Mouse (Mus musculus) kidney, postnatal 0 days (tissue): Measurements from ENCODE around the gene Rab44. TPM values are rescaled to one million over a fixed set of nuclear protein-coding genes. Genes with fewer than 3 reads are reported as not detected.

Source experiments
- ATAC-seq: fragments of 200-750 bp; cut with Nextera tagmentation; replicated peaks from 2 replicates; pipeline ENCODE4 v1.8.0; 2017; ENCODE audit warnings: low read depth, moderate number of reproducible peaks, moderate TSS enrichment, moderate library complexity; ENCODE audit not compliant: low FRiP score
- DNase-seq: peaks from one replicate; pipeline ENCODE4 v3.0.0-alpha.2; 2016; ENCODE audit warnings: low spot score
- H3K27ac ChIP-seq: fragments of 300-500 bp; sonication (generic); 2 replicates; pipeline ENCODE4 v1.5.1; 2014; ENCODE audit warnings: mild to moderate bottlenecking
- H3K27me3 ChIP-seq: fragments of 300-500 bp; sonication (generic); 2 replicates; pipeline ENCODE4 v1.6.1; 2014; ENCODE audit warnings: low read length, mixed read lengths; ENCODE audit not compliant: insufficient read depth
- H3K36me3 ChIP-seq: fragments of 300-500 bp; sonication (generic); 2 replicates; pipeline ENCODE4 v1.6.1; 2014; ENCODE audit warnings: low read length, mixed read lengths; ENCODE audit not compliant: insufficient read depth
- H3K4me1 ChIP-seq: fragments of 300-500 bp; sonication (generic); replicated peaks from 2 replicates; pipeline ENCODE4 v1.6.1; 2014; ENCODE audit warnings: antibody characterized with exemption, low read length, mixed read lengths; ENCODE audit not compliant: insufficient read depth
- H3K4me2 ChIP-seq: fragments of 300-500 bp; sonication (generic); 2 replicates; pipeline ENCODE4 v1.6.1; 2014; ENCODE audit warnings: mild to moderate bottlenecking, low read length, moderate library complexity, mixed read lengths
- H3K4me3 ChIP-seq: fragments of 300-500 bp; sonication (generic); replicated peaks from 2 replicates; pipeline ENCODE4 v1.5.1; 2014; ENCODE audit warnings: low read depth, low read length
- H3K9ac ChIP-seq: fragments of 300-500 bp; sonication (generic); 2 replicates; pipeline ENCODE4 v1.6.1; 2014; ENCODE audit warnings: low read depth, low read length
- H3K9me3 ChIP-seq: fragments of 300-500 bp; sonication (generic); replicated peaks from 2 replicates; pipeline ENCODE4 v1.6.1; 2016; ENCODE audit warnings: low read length, inconsistent platforms, mixed read lengths
- CTCF ChIP-seq: IDR thresholded peaks from 2 replicates; pipeline ENCODE4 v1.5.1; 2016; ENCODE audit warnings: antibody characterized with exemption, low read depth, mild to moderate bottlenecking, moderate library complexity
- WGBS: fragments of 180-500 bp; shearing (Covaris S2); extraction: QIAGEN DNeasy Blood & Tissue Kit; methylation state at CpG from one replicate; pipeline ENCODE4 v1.1.7; 2014; 5-methylcytosine and 5-hydroxymethylcytosine counted together
- polyA plus RNA-seq: library from polyadenylated mRNA; unstranded; fragments of >200 nt; fragmentation: Nextera tagmentation; extraction: Ambion mirVana; gene quantifications from 2 replicates; pipeline ENCODE4 v1.2.1, GENCODE M21; 2015

Gene Rab44
- polyA plus RNA-seq, 1 experiment from 2014 or later = 0.21 TPM

DNA sequence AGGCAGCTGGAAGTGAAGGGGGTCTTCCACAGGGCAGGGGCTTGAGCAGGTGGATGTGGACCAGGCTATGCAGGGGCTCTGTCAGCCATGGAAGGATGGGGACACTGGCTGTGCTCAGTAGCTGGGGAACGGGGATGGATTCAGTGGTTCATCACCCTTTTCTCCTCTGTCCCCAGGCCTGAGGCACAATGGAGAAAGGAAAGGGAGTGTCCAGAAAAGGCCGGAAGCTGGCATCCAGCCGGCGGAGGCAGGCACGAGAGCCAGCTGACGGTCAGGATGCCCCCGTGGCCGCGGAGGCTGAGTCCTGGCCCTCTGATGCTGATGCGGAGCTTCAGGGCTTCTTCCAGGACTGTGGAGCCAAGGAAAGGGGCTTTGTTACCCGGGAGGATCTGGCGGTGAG is 6.7 kb downstream of the Rab44 start:
- Histone ChIP-seq H3K9me3 (no peaks in the 10 kb centered on the region), H3K9ac (no peak overlapping the region), H3K27ac (no peak overlapping the region), H3K4me2 (no peak overlapping the region), H3K27me3 (no peaks in the 10 kb centered on the region), H3K36me3 (no peaks in the 10 kb centered on the region), H3K4me1 (no peaks in the 10 kb centered on the region), H3K4me3 (no peak overlapping the region)
- WGBS = 52% methylated on average over 12 of the region's 12 CpGs
- ATAC-seq = no peak
- TF ChIP-seq CTCF = no peak
- no peak for DNase-seq

DNA sequence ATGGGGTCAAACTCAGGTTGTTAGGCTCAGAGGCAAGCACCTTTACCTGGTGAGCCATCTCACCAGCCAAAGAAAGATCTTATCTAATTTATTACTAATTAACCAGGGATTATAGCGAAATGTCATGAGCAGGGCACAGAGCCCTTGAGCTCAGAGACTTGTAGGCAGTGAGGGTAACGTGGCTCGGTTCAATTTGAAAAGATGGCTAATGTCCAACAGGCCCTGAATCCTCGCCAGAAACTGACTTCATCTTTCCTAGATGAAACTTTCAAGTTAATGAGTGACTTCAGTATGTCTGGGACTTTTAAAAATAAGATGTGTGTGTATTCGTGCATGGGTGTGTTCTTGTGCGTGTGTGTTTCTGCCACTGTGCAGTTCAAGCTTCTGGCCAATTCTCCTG is 8.9 kb downstream of the Rab44 start:
- Histone ChIP-seq H3K27me3 (no peaks in the 10 kb centered on the region), H3K4me1 (no peaks in the 10 kb centered on the region), H3K9me3 (no peaks in the 10 kb centered on the region), H3K4me2 (no peak overlapping the region), H3K4me3 (no peak overlapping the region), H3K9ac (no peak overlapping the region), H3K27ac (peak overlapping the region; percentile 47), H3K36me3 (no peaks in the 10 kb centered on the region)
- TF ChIP-seq CTCF = no peak
- DNase-seq (peak; percentile 41), ATAC-seq (peak; percentile 70)
- WGBS = 42% methylated on average over 6 of the region's 6 CpGs

DNA sequence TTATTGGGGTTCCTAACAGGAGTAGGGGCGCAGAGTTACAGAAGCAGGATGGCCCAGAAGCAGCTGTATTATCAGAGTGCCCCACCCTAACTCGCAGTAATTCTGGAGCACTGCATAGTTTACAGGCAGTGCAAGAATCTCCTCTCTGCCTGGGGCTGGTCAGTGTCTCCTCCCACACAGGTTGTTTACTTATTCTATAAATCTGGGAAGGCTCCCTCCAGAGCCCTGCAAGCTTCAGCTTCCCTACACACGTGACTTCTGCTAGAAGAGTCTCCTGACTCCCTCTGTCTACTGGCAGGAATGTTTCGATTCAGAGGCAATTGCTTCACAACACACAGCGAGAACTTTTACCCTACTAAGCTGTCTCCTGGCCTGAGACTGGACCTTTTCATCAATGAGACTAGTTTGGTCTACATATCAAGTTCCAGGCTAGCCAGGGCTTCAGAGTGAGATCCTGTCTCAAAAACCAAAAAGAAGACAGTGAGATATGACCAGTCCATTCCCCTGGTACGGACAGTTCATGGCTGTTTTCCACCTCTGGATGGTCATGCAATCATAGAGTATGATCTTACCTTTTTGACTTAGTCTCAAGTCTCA is 9.7 kb downstream of the Rab44 start:
- Histone ChIP-seq H3K9ac (no peak overlapping the region), H3K4me1 (no peaks in the 10 kb centered on the region), H3K4me3 (no peak overlapping the region), H3K9me3 (no peaks in the 10 kb centered on the region), H3K27me3 (no peaks in the 10 kb centered on the region), H3K4me2 (no peak overlapping the region), H3K27ac (peak overlapping the region; percentile 47), H3K36me3 (no peaks in the 10 kb centered on the region)
- TF ChIP-seq CTCF = peak; percentile 32; the same call in 1 of the 2 replicates
- WGBS = 28% methylated on average over 6 of the region's 6 CpGs
- ATAC-seq (peak; percentile 83), DNase-seq (peak; percentile 89)

DNA sequence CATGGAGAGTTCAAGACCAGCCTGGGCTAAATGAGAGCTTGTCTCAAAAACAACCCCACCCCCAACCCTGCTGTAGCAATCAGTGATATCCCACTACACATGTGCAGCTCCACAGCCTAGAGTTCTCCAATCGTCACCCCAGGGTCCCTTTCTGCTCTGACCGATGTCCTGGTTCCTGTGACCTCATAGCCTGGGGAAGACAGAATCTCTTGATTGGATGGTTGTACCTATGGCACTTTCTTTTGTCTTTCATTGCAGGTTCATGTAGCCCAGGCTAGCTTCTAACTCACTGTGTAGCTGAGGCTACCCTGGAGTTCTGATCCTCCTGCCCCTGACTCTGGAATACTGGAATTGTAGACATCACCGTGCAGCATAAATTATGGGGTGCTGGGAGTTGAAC is 12.6 kb downstream of the Rab44 start:
- Histone ChIP-seq H3K36me3 (no peaks in the 10 kb centered on the region), H3K9ac (no peak overlapping the region), H3K4me3 (no peak overlapping the region), H3K9me3 (no peaks in the 10 kb centered on the region), H3K27ac (no peak overlapping the region), H3K27me3 (no peaks in the 10 kb centered on the region), H3K4me1 (no peaks in the 10 kb centered on the region), H3K4me2 (no peak overlapping the region)
- ATAC-seq (no peak), DNase-seq (no peak)
- WGBS = 98% methylated on average over 3 of the region's 3 CpGs
- no peak for TF ChIP-seq CTCF

DNA sequence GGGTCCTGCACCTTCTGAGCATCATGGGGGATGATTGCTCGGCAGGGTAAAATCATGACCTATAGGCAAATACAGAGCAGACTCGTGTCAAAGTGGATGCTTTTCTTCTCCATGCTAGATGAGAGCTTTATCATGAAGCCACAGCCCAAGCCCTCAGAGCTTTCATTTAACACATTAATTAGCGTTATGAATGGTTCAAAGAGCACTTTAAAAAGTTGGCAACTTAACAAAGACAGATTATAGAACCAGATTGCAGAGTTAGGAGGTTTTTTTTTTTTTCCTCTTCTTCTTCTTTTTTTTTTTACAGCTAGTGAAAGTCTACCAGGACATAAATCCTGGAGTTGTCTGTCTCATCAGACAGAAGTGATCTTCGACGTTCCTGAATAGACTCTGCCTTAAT is 15.4 kb downstream of the Rab44 start:
- TF ChIP-seq CTCF = no peak
- H3K9me3 ChIP-seq = no peaks in the 10 kb centered on the region
- H3K4me1 ChIP-seq = no peaks in the 10 kb centered on the region
- ATAC-seq (no peak), DNase-seq (no peak)
- H3K27me3 ChIP-seq = no peaks in the 10 kb centered on the region
- no peak overlapping the region for H3K27ac ChIP-seq
- H3K9ac ChIP-seq = no peak overlapping the region
- no peaks in the 10 kb centered on the region for H3K36me3 ChIP-seq
- H3K4me2 ChIP-seq = no peak overlapping the region
- whole genome bisulfite sequencing = 55% methylated on average over 5 of the region's 5 CpGs
- no peak overlapping the region for H3K4me3 ChIP-seq

DNA sequence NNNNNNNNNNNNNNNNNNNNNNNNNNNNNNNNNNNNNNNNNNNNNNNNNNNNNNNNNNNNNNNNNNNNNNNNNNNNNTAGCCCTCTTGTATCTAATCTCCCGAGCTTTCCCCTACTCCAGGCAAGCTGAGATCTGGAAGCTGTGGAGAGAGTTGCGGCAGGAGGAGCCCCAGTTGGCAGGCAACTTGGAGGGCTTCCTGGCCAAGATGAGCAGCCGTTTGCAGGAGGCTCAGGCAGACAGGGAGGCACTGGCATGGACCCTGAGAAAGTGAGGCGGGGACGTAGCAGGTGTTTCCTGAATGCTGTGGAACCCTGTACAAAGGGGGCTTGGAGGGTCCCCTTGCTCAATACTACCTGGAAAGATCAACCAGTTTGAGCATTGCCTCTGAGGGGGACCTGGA is 21.1 kb downstream of the Rab44 start:
- H3K4me1 ChIP-seq = 0 out of 2 replicates have a peak, but pooled peaks cover 6% of the 10 kb centered on the region
- no peak overlapping the region for H3K9ac ChIP-seq
- DNase-seq (no peak), ATAC-seq (no peak)
- H3K9me3 ChIP-seq = no peaks in the 10 kb centered on the region
- 72% methylated on average over 5 of the region's 5 CpGs for WGBS
- no peak overlapping the region for H3K27ac ChIP-seq
- no peak for TF ChIP-seq CTCF
- no peaks in the 10 kb centered on the region for H3K27me3 ChIP-seq
- H3K36me3 ChIP-seq = no peaks in the 10 kb centered on the region
- H3K4me3 ChIP-seq = no peak overlapping the region
- H3K4me2 ChIP-seq = no peak overlapping the region

DNA sequence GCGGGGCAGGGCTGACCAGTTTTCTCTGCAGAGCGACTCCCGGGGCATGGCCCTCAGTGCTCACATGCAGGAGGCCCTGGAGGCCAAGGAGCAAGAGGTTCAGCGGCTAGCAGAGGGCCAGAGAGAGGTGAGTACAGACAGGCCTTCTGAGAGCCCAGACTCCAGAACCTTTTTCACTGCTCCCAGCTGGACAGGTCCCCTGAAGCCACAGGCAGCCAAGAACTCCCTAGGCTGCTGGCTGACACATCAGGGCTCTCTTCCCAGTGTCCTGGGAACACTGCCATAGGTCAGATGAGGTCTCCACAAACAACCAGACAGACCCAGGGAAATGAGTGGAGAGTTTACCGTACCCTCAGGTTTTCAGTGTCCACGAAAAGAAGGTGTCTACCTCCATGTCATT is 22.3 kb downstream of the Rab44 start:
- Histone ChIP-seq H3K9ac (no peak overlapping the region), H3K9me3 (no peaks in the 10 kb centered on the region), H3K4me2 (no peak overlapping the region), H3K36me3 (no peaks in the 10 kb centered on the region), H3K27me3 (no peaks in the 10 kb centered on the region), H3K27ac (no peak overlapping the region), H3K4me3 (no peak overlapping the region), H3K4me1 (0 out of 2 replicates have a peak, but pooled peaks cover 6% of the 10 kb centered on the region)
- DNase-seq (no peak), ATAC-seq (no peak)
- WGBS = 36% methylated on average over 6 of the region's 6 CpGs
- no peak for TF ChIP-seq CTCF
